Mouse (Mus musculus) ovary, postnatal 14 days (tissue): ENCODE measurements around the gene Tcf7.

Experiments used
- DNase-seq: peaks from one replicate; pipeline ENCODE4 v3.0.0; 2022; ENCODE audit warnings: low spot score

Tcf7 gene

DNA sequence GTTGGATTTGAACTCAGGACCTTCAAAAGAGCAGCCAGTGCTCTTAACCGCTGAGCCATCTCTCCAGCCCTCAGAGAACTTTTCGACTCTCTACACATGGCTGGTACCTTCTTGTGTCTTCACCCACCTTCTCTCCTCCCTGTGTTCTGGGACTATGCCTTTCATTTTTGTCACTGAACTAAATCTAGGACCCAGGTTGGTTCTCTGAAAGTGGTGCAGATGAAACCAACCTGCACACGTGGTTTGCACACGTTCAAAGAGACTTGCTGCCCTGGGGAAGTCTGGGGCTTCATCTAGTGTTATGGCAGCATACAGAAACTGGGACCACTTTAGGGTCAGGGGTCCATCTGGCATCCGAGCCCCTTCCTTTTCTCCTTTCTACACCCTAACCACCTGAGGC, 15.5 kb downstream of the Tcf7 start:
- no peak for DNase-seq

DNA sequence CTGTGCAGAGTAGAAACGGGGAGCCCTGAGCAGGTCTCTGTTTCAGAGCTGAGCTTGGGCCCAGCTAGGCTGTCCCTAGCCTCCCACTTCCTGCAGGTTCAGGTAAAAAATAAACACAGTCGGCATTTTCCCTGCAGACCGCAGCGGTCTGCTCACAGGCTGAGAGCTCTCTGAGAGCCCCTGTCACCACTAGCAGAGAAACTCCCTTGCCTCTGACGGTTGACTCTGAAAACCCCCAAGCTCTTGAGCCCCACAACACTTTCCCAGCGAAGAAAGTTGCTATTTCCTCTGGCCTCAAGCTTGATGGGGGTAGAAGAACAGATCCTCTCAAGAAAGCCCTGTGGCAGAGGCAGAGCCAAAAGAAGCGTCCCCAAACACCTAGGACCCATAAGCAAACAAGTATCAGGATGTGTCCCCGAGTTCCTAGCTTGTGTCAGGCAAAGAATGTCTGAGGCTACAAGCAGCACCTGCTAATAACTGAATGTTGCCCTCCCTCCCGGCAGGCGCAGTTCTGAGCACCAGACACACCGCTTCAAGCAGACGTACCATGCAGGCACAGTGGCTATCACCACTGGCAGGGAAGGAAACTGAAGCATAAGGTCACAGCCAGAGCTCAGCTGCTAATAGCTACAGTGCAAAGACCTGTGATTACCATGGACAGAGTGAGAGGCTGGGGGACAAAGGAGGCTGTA, 17.1 kb downstream of the Tcf7 start:
- DNase-seq, result no peak

GRCm38 (mm10) chr11:52264871-52265270, 17.9 kb downstream of the Tcf7 start:
- DNase-seq, result no peak

DNA sequence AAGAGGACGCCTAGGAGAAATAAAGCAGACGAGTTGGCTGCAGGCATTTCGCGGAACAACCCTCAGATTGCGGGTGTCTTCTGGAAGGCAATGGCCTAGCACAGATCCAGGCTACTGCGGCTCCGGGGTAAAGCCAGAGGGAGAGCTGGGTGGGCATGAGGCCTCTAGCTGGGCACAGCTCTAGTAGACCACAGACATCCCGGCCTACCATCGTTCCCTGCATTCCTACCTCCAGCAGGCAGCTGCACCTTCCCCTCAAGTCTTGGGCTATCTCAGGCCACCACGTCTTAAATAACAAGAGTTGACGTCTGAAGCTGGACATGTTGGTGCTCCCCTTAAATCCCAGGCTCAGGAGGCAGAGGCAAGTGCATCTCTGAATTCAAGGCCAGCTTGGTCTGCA, 20.5 kb downstream of the Tcf7 start:
- no peak for DNase-seq

- no peak for DNase-seq
These were observed 20.9 kb downstream of the Tcf7 start for GRCm38 (mm10) chr11:52261937-52262336.

GRCm38 (mm10) chr11:52260878-52261277, 21.9 kb downstream of the Tcf7 start:
- DNase-seq, result no peak

- DNase-seq, result no peak
These were observed 24.1 kb downstream of the Tcf7 start for GRCm38 (mm10) chr11:52258711-52259110.

DNA sequence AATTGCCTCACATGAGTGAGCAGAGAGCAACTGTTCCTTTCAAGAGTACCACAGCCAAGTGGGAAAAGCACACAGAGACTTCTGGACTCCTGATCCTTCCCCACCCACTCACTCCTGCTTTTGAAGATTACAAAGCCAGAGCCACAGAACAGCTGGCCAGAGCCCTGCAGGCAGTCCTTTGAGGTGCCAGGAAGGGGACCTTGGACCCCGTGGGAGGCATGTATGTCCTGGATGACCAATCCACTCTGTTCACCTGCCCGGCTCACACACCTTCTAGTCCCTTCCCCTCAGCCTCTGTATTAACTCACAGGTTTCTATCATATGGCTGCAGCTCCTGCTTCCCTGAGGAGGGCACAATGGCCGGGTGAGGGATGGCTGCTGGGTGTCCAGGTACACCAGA, 25.4 kb downstream of the Tcf7 start:
- no peak for DNase-seq

- DNase-seq, result no peak
These were observed 27.7 kb downstream of the Tcf7 start for GRCm38 (mm10) chr11:52255077-52255476.

GRCm38 (mm10) chr11:52253674-52254375, 29.0 kb downstream of the Tcf7 start:
- DNase-seq, result peak; percentile 72

DNA sequence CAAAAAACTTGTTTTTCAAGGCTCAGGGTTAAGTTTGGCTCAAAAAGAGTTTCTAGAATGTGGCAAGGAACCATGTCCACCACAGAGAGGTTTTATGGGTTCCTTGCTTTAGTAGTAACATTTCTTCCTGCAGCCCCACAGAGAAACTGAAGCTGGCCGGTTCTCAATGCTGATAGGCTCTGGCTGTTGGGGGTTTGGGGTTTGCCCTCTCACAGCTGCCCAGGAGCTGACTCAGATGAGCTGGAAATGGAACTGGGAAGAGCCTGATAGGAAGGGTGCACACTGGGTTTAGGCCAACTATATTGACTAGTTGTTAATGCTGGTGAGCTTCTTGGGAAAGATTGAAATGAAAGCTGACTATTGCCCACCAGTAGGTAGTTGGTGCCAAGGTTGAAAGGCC, 30.1 kb downstream of the Tcf7 start:
- no peak for DNase-seq

DNA sequence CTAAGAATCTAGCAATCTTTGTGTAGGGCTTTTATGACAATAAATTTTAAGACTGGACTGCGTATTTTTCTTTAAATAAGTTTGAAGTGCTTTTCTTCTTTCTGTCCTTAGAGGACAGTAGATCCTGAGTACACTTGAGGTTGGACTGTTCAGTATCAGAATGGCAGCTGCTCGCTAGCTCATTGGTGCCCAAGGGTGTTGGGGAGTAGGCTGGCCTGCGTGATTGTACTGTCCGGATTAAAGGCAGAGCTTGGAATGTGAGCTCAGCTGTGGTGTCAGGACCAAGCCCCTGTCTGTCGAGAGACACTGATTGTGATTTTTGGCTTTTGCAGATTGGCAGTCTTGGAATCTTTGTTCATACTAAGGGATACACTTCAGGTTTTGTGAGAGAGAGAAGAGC, 31.0 kb downstream of the Tcf7 start:
- DNase-seq, result no peak

DNA sequence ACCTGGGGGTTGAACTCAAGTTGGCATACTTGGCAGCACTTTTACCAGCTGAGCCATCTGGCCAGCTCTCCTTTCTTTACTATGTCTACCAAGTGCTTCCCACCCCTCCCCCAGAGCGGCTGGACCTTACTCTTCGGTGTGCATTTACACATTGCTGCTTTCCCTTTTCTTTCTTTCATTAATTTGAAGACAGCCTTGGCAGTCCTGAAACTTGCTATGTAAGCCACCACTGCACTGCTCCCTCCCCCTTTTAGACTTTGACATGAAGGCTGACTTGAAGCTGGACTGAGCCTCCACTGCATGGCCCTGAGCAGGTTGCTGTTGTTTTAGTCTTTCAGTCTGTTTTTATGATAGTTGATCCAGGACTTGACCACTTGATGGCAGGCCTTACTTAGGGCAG, 33.4 kb downstream of the Tcf7 start:
- DNase-seq, result no peak

DNA sequence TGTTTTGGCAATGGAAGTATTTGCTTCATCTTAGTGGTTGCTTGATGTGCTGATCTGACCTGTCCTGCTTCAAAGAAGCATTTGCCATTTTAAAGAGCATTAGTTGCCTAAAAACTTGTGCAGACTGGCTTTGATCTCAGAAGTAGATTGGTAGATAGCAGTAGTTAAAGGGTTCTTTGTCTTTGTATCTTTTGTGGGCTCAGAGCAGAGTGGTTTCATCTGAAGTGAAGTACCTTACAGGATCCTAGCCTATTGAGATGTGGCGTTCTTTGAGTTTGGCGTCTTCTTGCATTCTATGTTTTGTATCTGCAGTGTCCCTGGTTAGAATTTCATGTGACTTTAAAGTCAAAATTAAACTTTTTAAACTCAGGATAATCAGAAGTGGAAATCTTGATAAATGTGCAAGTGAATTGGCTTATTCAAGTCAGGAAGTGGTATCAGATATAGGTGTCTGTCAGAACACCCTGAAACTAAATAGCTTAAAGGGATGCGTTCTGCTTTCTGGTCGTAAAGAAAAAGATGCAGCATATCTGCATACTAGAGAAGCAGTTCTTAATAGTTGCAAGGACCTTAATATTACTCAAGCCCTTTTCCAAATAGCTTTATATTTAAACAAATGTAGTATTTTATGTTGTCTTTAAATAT, 41.8 kb downstream of the Tcf7 start:
- no peak for DNase-seq

DNA sequence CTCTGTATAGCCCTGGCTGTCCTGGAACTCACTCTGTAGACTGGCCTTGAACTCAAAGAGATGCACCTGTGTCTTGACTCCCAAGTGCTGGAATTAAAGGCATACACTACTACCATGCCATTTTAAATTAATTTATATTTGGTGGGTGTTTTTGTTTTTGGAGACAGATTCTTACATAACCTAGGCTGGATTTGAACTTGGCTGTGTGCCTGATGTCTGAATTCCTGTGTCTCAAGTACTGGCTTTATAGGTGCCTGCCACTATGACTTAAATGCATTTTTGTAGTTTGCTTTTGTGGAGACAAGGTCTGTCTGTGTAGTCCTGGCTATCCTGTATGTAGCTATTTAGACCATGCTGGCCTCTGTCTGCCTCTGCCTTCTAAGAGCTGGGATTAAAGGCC, 48.3 kb downstream of the Tcf7 start:
- no peak for DNase-seq

- DNase-seq, result no peak
These were observed 48.9 kb downstream of the Tcf7 start for GRCm38 (mm10) chr11:52233906-52234305.

- no peak for DNase-seq
These were observed 49.7 kb downstream of the Tcf7 start for GRCm38 (mm10) chr11:52233043-52233653.

- DNase-seq, result peak; percentile 94
These were observed 50.9 kb downstream of the Tcf7 start, which contains the start of gene Skp1a for GRCm38 (mm10) chr11:52231606-52232541. TSS of gene Skp1a (plus strand) at chr11:52231995.

GRCm38 (mm10) chr11:52230694-52231093, 52.1 kb downstream of the Tcf7 start:
- DNase-seq, result no peak

DNA sequence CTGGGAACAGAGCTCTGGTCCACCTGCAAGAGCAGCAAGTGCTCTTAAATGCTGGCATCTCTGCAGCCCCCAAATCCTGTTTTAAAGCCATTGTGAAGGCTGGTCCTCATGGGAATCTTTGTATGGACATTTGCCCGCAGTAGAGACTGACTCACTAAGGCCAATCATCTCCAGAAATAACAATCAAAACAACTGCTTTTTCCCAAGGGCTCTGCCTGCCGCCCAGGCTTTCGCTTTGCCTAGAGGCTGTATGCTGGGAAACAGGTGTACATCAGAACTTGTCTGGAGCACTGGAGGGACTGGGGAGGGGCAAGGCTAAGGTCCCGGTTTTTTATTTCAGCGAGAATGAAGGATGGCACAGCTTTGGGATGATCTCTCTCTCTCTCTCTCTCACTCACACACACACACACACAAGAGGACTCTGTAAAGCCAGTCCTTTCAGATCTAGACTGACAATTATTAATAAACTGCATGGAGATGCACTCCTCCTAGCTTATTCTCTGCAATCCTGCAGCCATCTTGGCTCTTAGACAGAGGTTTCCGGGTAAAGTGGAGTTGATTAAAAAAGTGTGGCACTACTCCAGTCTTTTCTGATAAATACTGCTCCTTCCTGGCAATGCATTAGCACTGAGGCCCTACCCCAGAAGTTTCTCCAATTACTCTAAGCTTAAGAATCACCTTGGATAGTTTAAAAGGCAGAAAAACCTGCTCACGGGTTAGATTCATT, 53.9 kb downstream of the Tcf7 start:
- DNase-seq, result no peak
